Mouse (Mus musculus) olfactory bulb, adult 2 months (tissue): Measurements from ENCODE around the gene Hsf5. TPM values are rescaled to one million over a fixed set of nuclear protein-coding genes. Genes with fewer than 3 reads are reported as not detected.

Experiments used
- H3K27ac ChIP-seq: fragments of 200-500 bp; 2 replicates; pipeline ENCODE4 v1.5.1; 2012; ENCODE audit warnings: low read depth, low read length; ENCODE audit not compliant: insufficient read depth
- H3K4me1 ChIP-seq: fragments of 200-500 bp; 2 replicates; pipeline ENCODE4 v1.6.1; 2012; ENCODE audit warnings: low read length; ENCODE audit not compliant: control insufficient read depth, insufficient read depth
- H3K4me3 ChIP-seq: fragments of 200-500 bp; 2 replicates; pipeline ENCODE4 v1.5.1; 2012; ENCODE audit warnings: mild to moderate bottlenecking, low read depth, low read length, moderate library complexity; ENCODE audit not compliant: insufficient read depth
- CTCF ChIP-seq: fragments of 200-500 bp; IDR thresholded peaks from 2 replicates; pipeline ENCODE4 v1.5.1; 2012; ENCODE audit warnings: low read depth, mild to moderate bottlenecking, low read length, moderate library complexity; ENCODE audit not compliant: insufficient read depth
- POLR2A ChIP-seq: fragments of 200-500 bp; IDR thresholded peaks from 2 replicates; pipeline ENCODE4 v1.6.1; 2012; ENCODE audit warnings: mild to moderate bottlenecking, low read depth, low read length, moderate library complexity; ENCODE audit not compliant: insufficient read depth
- WGBS: fragments of 180-500 bp; shearing (Covaris S2); methylation state at CpG from one replicate; pipeline ENCODE4 v1.1.7; 2018; 5-methylcytosine and 5-hydroxymethylcytosine counted together
- polyA plus RNA-seq: library from polyadenylated mRNA; stranded (reverse); fragments of >200 nt; gene quantifications from 2 replicates; pipeline ENCODE4 v1.2.4, GENCODE M21; 2012; ENCODE audit warnings: low replicate concordance; ENCODE audit not compliant: missing spikeins, insufficient read depth, insufficient read length

Hsf5 gene
- polyA plus RNA-seq, 1 experiment = not detected

GRCm38 (mm10) chr11:87678976-87679375, 62.0 kb downstream of the Hsf5 start:
- Histone ChIP-seq H3K4me3 (no peak overlapping the region), H3K27ac (no peak overlapping the region), H3K4me1 (no peaks in the 10 kb centered on the region)
- WGBS = 93% methylated on average over 7 of the region's 7 CpGs
- TF ChIP-seq POLR2A = no peak
- no peak for TF ChIP-seq CTCF

DNA sequence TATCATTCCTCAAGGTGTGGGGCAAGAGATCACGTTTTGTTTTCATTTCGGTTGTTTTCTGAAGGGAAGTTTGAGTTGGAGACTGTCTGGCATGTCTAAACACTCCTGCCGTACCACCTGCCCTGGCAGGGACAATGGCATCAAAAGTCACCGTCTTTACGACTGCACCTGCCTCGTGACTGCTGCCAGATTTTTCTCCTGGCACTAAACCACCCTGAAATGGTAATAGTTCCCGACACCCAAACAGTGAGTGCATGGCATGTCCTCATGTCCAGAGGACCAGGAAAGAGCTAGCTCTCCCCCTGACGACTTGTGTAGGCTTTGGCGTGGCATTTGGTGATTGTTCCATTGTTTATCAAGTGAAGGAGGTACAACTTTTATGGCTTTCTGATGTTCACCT, 63.8 kb downstream of the Hsf5 start:
- Histone ChIP-seq H3K4me3 (no peak overlapping the region), H3K4me1 (no peaks in the 10 kb centered on the region), H3K27ac (no peak overlapping the region)
- WGBS = 88% methylated on average over 9 of the region's 9 CpGs
- TF ChIP-seq CTCF (no peak), POLR2A (no peak)

GRCm38 (mm10) chr11:87682096-87682495, 65.1 kb downstream of the Hsf5 start:
- H3K4me1 ChIP-seq = no peaks in the 10 kb centered on the region
- WGBS = 95% methylated on average over 12 of the region's 12 CpGs
- H3K27ac ChIP-seq = no peak overlapping the region
- TF ChIP-seq POLR2A = no peak
- TF ChIP-seq CTCF = no peak
- H3K4me3 ChIP-seq = no peak overlapping the region

- WGBS = 58% methylated on average over 13 of the region's 13 CpGs
- Histone ChIP-seq H3K4me3 (no peak overlapping the region), H3K4me1 (no peaks in the 10 kb centered on the region), H3K27ac (no peak overlapping the region)
- TF ChIP-seq POLR2A = no peak
- no peak for TF ChIP-seq CTCF
These were observed 66.0 kb downstream of the Hsf5 start for GRCm38 (mm10) chr11:87682838-87683571.

GRCm38 (mm10) chr11:87686407-87686806, 69.4 kb downstream of the Hsf5 start:
- no peak overlapping the region for H3K27ac ChIP-seq
- peaks cover 4% of the 10 kb centered on the region for H3K4me1 ChIP-seq
- H3K4me3 ChIP-seq = no peak overlapping the region
- TF ChIP-seq CTCF (no peak), POLR2A (no peak)
- 60% methylated on average over 7 of the region's 7 CpGs for WGBS

- WGBS = 79% methylated on average over 15 of the region's 15 CpGs
- no peak for TF ChIP-seq POLR2A
- no peak for TF ChIP-seq CTCF
- Histone ChIP-seq H3K4me1 (peaks cover 4% of the 10 kb centered on the region), H3K4me3 (no peak overlapping the region), H3K27ac (no peak overlapping the region)
These were observed 70.6 kb downstream of the Hsf5 start for GRCm38 (mm10) chr11:87687246-87688225.

- WGBS = 92% methylated on average over 11 of the region's 11 CpGs
These were observed 71.7 kb downstream of the Hsf5 start for GRCm38 (mm10) chr11:87688478-87689203.

DNA sequence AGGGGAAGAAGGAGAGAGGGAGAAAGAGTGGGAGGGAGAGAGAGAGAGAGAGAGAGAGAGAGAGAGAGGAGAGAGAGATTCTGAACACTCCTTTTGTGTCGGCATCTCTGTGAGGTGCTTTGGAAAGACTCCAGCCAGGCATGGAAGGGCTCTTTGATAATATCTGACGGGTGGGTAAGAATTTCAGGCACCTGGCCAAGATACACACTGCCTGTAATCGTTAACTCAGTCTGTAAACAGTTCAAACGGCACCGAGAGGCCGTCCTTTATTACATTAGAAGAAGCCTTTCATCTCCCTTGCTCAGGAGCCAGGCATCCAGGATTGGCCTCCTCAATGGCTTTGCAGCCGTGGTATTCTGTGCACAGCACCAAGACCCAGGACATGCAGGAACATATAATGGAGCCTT, 72.4 kb downstream of the Hsf5 start:
- WGBS = 26% methylated on average over 7 of the region's 7 CpGs
- TF ChIP-seq POLR2A = no peak
- TF ChIP-seq CTCF = no peak
- Histone ChIP-seq H3K4me1 (peaks cover 4% of the 10 kb centered on the region), H3K27ac (no peak overlapping the region), H3K4me3 (no peak overlapping the region)

More at GRCm38 (mm10) chr11:87688478-87689203, 71.7 kb downstream of the Hsf5 start:
- TF ChIP-seq POLR2A = no peak
- no peak overlapping the region for H3K4me3 ChIP-seq
- H3K27ac ChIP-seq = no peak overlapping the region
- H3K4me1 ChIP-seq = peaks cover 4% of the 10 kb centered on the region
